Mouse (Mus musculus): ENCODE measurements around the gene Cmtm4. TPM values are rescaled to one million over a fixed set of nuclear protein-coding genes. Genes with fewer than 3 reads are reported as not detected.

Cmtm4 gene
- total and polyA plus RNA-seq, 2 experiments from 2014 or later, result 2.7 to 39.8 TPM

DNA sequence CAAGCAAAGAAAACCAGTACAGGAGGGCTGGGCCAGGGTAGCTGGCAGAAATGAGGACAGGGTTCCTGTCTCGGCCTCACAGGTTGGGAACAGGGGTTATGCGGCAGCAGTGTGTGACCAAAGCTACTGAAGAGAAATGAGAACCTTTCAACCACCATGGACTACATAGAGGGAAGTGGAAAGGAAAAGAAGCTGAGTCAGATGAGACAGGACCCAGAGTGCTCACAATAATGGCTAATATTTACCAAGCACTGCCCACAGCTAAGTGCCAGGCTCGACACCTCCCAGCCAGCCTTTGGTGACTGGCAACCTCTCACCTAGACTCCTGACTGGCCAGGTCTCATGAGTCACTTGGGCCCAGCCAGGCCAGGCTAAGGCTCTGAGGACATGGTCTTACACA lies 11.6 kb downstream of the Cmtm4 start:
- no peaks in the 10 kb centered on the region for H3K9me3 ChIP-seq (ENCODE audit: low read length)
- no peak overlapping the region for H3K9ac ChIP-seq (replicated peaks; ENCODE audit: low read length, poor library complexity, severe bottlenecking)
- TF ChIP-seq CTCF (IDR thresholded peaks at IDR 0.05), result no peak
- no peaks in the 10 kb centered on the region for H3K36me3 ChIP-seq (ENCODE audit: insufficient read depth, low read length)
- ATAC-seq (ENCODE audit: low FRiP score) (no peak), DNase-seq (ENCODE audit: low spot score) (no peak)
- H3K27ac ChIP-seq (ENCODE audit: low read depth, low read length), result no peak overlapping the region
- 83% methylated on average over 3 of the region's 3 CpGs for WGBS
- peaks cover 12% of the 10 kb centered on the region; the same call in 1 of the 2 replicates for H3K4me1 ChIP-seq (ENCODE audit: insufficient read depth, low read length)
- no peak overlapping the region for H3K4me3 ChIP-seq (ENCODE audit: low read depth, low read length)
- H3K4me2 ChIP-seq (ENCODE audit: low read depth, low read length, poor library complexity, severe bottlenecking), result no peak overlapping the region
- no peaks in the 10 kb centered on the region for H3K27me3 ChIP-seq (ENCODE audit: insufficient read depth, low read length)

DNA sequence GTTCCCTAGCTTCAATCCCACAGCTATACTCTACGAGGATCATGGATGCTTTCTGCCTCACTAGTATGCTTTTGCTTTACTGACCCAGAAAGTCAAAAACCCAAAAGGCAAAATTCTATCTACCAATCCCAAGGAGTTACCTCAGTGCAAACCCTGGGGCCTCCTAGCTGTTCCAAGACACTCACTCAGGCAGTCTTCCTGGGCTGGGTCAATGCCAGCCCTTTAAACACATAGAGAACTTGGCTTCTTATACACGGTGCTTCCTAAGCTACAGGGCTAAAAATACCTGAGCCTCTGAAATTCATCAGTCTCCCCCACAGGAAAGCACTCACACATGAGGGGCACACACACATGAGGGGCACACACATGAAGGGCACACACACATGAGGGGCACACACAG lies 12.3 kb downstream of the Cmtm4 start:
- no peak for ATAC-seq (ENCODE audit: low FRiP score)
- no peak for TF ChIP-seq CTCF (IDR thresholded peaks at IDR 0.05)
- 71% methylated on average over 2 of the region's 2 CpGs for WGBS

DNA sequence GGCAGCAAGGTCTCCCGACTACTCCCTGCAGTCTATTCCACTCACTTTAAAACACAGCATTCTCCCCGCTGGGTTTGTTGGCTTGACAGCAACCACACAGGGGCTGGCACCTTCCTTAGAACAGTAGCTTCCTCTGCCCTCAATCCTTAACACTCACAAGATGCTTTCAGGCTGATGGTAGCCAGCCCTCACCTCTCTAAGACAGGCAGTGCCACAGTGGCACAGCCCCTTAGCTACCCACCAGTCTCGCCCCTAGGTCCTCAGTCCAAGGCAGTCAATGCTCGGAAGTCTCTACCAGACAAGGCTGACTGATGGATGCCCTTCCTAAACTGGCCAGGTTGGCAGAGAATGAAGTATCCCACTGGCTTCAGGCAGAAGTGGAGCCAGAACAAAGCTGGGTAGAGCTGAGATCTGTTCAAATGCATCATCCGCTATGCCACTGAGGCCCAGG lies 14.6 kb downstream of the Cmtm4 start:
- Histone ChIP-seq H3K36me3 (ENCODE audit: insufficient read depth, low read length) (no peaks in the 10 kb centered on the region), H3K27ac (ENCODE audit: low read depth, low read length) (no peak overlapping the region), H3K4me1 (ENCODE audit: insufficient read depth, low read length) (peaks cover 12% of the 10 kb centered on the region; the same call in 1 of the 2 replicates), H3K4me3 (ENCODE audit: low read depth, low read length) (no peak overlapping the region), H3K9me3 (ENCODE audit: low read length) (no peaks in the 10 kb centered on the region), H3K9ac (replicated peaks; ENCODE audit: low read length, poor library complexity, severe bottlenecking) (no peak overlapping the region), H3K27me3 (ENCODE audit: insufficient read depth, low read length) (no peaks in the 10 kb centered on the region), H3K4me2 (ENCODE audit: low read depth, low read length, poor library complexity, severe bottlenecking) (no peak overlapping the region)
- no peak for TF ChIP-seq CTCF (IDR thresholded peaks at IDR 0.05)
- 81% methylated on average over 5 of the region's 5 CpGs for WGBS
- ATAC-seq (ENCODE audit: low FRiP score) (no peak), DNase-seq (ENCODE audit: low spot score) (no peak)

More for the DNA sequence above, 12.3 kb downstream of the Cmtm4 start:
- Histone ChIP-seq H3K27ac (ENCODE audit: low read depth, low read length) (no peak overlapping the region), H3K4me3 (ENCODE audit: low read depth, low read length) (no peak overlapping the region), H3K9me3 (ENCODE audit: low read length) (no peaks in the 10 kb centered on the region), H3K4me1 (ENCODE audit: insufficient read depth, low read length) (peaks cover 12% of the 10 kb centered on the region; the same call in 1 of the 2 replicates), H3K27me3 (ENCODE audit: insufficient read depth, low read length) (no peaks in the 10 kb centered on the region), H3K4me2 (ENCODE audit: low read depth, low read length, poor library complexity, severe bottlenecking) (no peak overlapping the region), H3K9ac (replicated peaks; ENCODE audit: low read length, poor library complexity, severe bottlenecking) (no peak overlapping the region), H3K36me3 (ENCODE audit: insufficient read depth, low read length) (no peaks in the 10 kb centered on the region)
- no peak for DNase-seq (ENCODE audit: low spot score)

DNA sequence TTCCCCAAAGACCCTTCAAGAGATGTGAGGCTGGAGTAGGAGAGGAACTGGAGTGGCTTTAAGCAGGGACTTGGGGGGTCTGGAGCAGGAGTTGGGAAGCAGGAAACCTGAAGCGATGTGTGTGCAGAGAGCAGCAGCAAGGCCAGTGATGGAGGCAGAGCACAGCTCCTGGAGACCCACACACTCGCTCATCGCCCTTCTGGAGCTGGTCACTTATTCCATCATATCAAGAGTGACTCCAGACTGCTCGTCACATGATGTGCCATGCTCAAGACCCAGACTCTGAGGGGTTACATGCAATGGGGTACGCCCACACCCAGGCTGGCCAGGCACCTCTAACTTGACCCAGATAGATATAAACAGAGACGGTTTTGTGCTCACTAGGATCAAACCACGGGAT lies 15.3 kb downstream of the Cmtm4 start:
- ATAC-seq (ENCODE audit: low FRiP score) (no peak), DNase-seq (ENCODE audit: low spot score) (no peak)
- no peak for TF ChIP-seq CTCF (IDR thresholded peaks at IDR 0.05)
- Histone ChIP-seq H3K4me3 (ENCODE audit: low read depth, low read length) (no peak overlapping the region), H3K27ac (ENCODE audit: low read depth, low read length) (no peak overlapping the region), H3K9me3 (ENCODE audit: low read length) (no peaks in the 10 kb centered on the region), H3K4me2 (ENCODE audit: low read depth, low read length, poor library complexity, severe bottlenecking) (no peak overlapping the region), H3K27me3 (ENCODE audit: insufficient read depth, low read length) (no peaks in the 10 kb centered on the region), H3K4me1 (ENCODE audit: insufficient read depth, low read length) (peaks cover 6% of the 10 kb centered on the region; the same call in 1 of the 2 replicates), H3K9ac (replicated peaks; ENCODE audit: low read length, poor library complexity, severe bottlenecking) (no peak overlapping the region), H3K36me3 (ENCODE audit: insufficient read depth, low read length) (no peaks in the 10 kb centered on the region)
- WGBS, result 88% methylated on average over 7 of the region's 7 CpGs

DNA sequence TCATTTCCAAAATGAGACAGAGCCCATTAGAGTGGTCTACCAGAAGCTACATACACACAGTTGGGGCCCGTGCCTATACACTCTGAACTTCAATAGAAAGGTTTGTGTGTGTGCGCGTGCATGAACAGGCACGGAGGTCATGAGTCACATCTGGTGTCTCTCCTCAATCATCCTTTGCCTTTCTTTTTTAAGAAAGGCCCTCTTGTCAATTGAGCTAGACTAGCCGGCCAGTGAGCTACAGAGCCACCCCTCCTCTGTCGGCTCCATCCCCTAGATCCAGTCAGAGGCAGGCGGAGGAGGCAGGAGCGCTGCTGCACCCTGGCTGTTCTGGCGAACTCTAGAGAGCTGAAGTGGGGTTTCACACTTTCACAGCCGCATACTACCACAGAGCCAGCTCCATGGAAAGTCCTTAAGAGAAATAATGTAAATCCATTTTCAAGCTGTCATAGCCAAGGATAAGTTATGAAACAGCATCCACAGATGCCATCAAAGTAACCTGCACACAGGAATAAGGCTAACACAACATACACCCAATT lies 16.2 kb downstream of the Cmtm4 start:
- Histone ChIP-seq H3K27ac (ENCODE audit: low read depth, low read length) (no peak overlapping the region), H3K4me2 (ENCODE audit: low read depth, low read length, poor library complexity, severe bottlenecking) (no peak overlapping the region), H3K4me3 (ENCODE audit: low read depth, low read length) (no peak overlapping the region), H3K4me1 (ENCODE audit: insufficient read depth, low read length) (peaks cover 11% of the 10 kb centered on the region; the same call in 1 of the 2 replicates), H3K9me3 (ENCODE audit: low read length) (no peaks in the 10 kb centered on the region), H3K27me3 (ENCODE audit: insufficient read depth, low read length) (no peaks in the 10 kb centered on the region), H3K9ac (replicated peaks; ENCODE audit: low read length, poor library complexity, severe bottlenecking) (no peak overlapping the region), H3K36me3 (ENCODE audit: insufficient read depth, low read length) (no peaks in the 10 kb centered on the region)
- no peak for TF ChIP-seq CTCF (IDR thresholded peaks at IDR 0.05)
- 70% methylated on average over 10 of the region's 10 CpGs for WGBS
- ATAC-seq (ENCODE audit: low FRiP score), result no peak
- DNase-seq (ENCODE audit: low spot score), result no peak

DNA sequence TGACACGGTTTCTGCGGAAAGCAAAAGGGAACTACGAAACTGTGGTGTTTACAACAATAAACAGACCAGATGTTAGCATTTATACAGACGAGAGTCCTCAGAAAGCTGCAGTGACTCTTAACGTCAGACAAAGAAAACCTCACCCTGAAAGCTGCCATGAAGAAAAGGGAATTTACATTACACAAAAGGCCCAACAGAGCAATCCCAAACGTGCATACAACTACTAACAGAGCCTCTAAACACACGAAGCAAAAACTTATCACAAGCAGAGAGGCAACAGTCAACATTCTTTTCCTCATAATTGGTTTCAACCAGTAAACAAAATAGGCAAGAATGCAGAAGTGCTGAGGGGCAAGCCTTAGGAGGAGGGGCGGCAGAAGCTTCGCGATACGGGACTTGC lies 18.9 kb downstream of the Cmtm4 start:
- H3K9ac ChIP-seq (replicated peaks; ENCODE audit: low read length, poor library complexity, severe bottlenecking), result no peak overlapping the region
- DNase-seq (ENCODE audit: low spot score) (no peak), ATAC-seq (ENCODE audit: low FRiP score) (no peak)
- no peaks in the 10 kb centered on the region for H3K36me3 ChIP-seq (ENCODE audit: insufficient read depth, low read length)
- H3K4me2 ChIP-seq (ENCODE audit: low read depth, low read length, poor library complexity, severe bottlenecking), result no peak overlapping the region
- no peaks in the 10 kb centered on the region for H3K9me3 ChIP-seq (ENCODE audit: low read length)
- 46% methylated on average over 11 of the region's 11 CpGs for WGBS
- H3K27ac ChIP-seq (ENCODE audit: low read depth, low read length), result no peak overlapping the region
- H3K4me3 ChIP-seq (ENCODE audit: low read depth, low read length), result no peak overlapping the region
- peaks cover 7% of the 10 kb centered on the region; the same call in 1 of the 2 replicates for H3K4me1 ChIP-seq (ENCODE audit: insufficient read depth, low read length)
- H3K27me3 ChIP-seq (ENCODE audit: insufficient read depth, low read length), result no peaks in the 10 kb centered on the region
- no peak for TF ChIP-seq CTCF (IDR thresholded peaks at IDR 0.05)
